Mouse (Mus musculus): ENCODE results near the gene Btbd35f23.
"Not testable (repeated sequence)": the region's sequence is repeated elsewhere in the genome, so short reads cannot be mapped to it uniquely, and the experiment has no call there.

Gene Btbd35f23

DNA sequence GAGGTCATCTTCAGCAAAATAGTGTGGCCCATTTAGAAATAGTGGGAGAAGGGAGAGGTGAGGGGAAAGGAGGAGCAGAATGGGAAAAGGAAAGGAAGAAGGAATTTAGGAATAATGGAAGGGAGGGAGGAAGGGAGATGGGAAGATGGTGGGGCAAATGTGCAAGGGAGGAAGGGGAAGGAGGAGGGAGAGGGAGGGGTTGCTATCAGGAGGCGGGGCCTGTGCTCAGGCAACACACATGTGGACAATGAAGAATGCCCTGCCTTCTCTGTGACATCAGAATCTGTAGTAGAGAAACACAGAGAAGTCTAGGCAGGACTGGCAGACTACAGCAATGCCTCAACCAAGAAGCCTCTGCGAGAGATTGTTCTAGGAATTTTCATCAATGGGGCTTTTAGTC lies at the start of gene Btbd35f23:
TSS of gene Btbd35f23 (plus strand) at position 301 of the 400 bp plus-strand sequence.
- not testable (repeated sequence) for DNase-seq (ENCODE audit: low spot score in 2 of 2)

All from natural killer cell, adult 2 months (primary cell).